Mouse (Mus musculus): Measurements from ENCODE around the gene Mmadhc.

DNA sequence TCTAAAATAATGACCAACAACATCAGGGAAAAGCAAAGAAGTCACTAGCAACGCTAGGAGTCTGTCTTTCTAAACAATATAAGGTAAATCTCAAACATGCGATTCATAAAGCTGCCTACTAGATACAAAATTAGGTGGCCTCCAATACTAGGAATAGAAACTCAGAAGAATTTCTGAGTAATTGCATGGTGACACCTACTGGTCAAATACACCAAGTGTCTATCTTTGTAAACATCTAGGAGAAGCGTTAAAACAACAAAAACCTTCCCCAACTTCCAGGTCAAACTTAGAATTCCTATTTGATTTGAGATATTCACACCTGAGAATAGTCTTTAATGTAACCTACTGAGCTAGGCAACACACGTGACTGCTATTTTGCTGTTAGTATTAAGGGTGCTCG, 24.4 kb downstream of the Mmadhc start:
- TF ChIP-seq POLR2A (IDR thresholded peaks at IDR 0.05; ENCODE audit: extremely low read depth, insufficient read depth, low read length) = no peak
- no peak for TF ChIP-seq CTCF (IDR thresholded peaks at IDR 0.05; ENCODE audit: extremely low read depth, insufficient read depth, low read length)

Data from cortical plate, adult 2 months (tissue).